Mouse (Mus musculus): ENCODE measurements at regions not wholly inside any gene's neighbourhood (a gene's known extent, or its start where the extent isn't known, plus 50 kb on each side); places are given as distances from the start of the nearest gene placed in this dataset.
A peak's percentile ranks its signal among the peaks of the same experiment; 100 is the strongest.

GRCm38 (mm10) chr16:76232680-76233079 is 140.9 kb downstream of the Nrip1 start:
- no peak for DNase-seq

- peak; percentile 33 for DNase-seq
Observed at GRCm38 (mm10) chr16:76232174-76232573, 141.5 kb downstream of the Nrip1 start.

DNA sequence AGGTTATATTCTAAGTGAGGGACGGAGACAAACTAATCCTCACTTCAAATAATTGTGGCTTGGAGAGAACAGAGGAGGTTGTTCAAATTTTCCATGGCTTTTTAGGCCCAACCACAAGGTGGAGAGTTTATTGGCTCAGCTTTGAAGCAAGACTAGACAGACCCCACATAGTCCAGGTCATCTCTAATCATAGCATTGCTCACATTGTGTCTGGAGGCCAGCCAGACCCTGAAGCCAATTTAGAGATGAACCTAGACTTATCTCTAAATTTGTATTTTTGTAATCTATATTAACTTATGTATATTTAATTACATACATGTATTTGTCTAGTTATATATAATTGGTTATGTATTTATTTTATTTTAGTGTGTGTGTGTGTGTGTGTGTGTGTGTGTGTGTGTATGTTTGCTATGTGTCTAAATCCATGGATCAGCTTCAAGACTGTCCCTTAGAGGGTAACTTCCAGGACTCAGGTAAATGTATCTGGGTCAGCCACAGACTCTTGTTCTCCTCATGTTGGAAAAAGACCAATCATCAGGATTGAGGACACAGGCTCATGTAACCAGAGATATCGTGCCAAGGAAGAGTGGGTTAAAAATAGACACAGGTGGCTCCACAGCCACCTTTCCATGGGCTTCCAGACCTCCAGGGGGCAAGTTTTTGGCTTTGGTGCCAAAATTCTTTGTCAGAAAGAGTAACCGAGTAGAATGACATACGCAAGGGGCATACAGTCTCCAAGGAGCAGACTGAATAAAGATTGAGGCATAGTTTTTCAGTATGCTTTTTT is 142.9 kb downstream of the Nrip1 start:
- DNase-seq: peak; percentile 88

DNA sequence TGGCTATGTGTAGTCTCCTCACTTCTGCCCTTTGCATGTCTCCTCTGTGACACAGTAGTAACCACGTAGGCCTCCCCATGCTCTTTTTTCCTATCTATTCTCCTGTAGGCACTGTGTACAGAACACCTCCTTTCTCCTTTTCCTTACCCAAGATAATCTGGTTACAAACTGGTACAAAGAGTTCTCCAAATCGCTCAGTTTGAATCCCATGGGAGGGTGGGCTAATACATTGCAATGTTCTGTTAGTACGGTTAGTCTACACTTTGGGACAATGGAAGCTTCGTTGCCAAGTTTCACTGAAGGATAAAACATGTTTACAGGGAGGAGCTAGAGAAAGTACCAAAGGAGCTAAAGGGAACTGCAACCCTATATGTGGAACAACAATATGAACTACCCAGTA is 145.2 kb downstream of the Nrip1 start:
- no peak for DNase-seq

DNA sequence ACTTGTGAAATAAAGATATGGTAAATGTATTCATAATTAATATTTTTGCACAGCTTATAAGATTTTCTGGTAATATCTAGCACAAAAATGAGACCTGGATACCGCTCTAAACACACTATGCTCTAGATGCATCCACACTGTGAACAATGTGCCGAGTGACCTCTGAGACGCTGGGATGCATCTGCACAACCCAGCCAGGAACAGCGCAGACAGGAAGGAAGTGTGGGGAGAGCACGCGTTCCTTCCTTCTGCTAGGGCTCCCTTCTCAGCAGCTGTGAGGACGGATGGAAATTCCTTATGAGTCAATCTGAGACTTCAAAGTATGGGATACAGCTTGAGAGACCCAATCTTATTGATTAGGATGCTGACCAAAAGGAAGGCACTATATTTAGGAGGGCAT is 147.2 kb downstream of the Nrip1 start:
- DNase-seq: no peak

- DNase-seq: no peak
Observed at GRCm38 (mm10) chr16:76225587-76226226, 147.9 kb downstream of the Nrip1 start.

- no peak for DNase-seq
Observed at GRCm38 (mm10) chr16:76224901-76225586, 148.6 kb downstream of the Nrip1 start.

- peak; percentile 27 for DNase-seq
Observed at GRCm38 (mm10) chr16:76223716-76224115, 149.9 kb downstream of the Nrip1 start.

- DNase-seq: no peak
Observed at GRCm38 (mm10) chr16:76222960-76223359, 150.7 kb downstream of the Nrip1 start.

- no peak for DNase-seq
Observed at GRCm38 (mm10) chr16:76220466-76220865, 153.2 kb downstream of the Nrip1 start.

GRCm38 (mm10) chr16:76219233-76219632 is 154.4 kb downstream of the Nrip1 start:
- no peak for DNase-seq

- no peak for DNase-seq
Observed at GRCm38 (mm10) chr16:76218310-76219170, 155.1 kb downstream of the Nrip1 start.

- no peak for DNase-seq
Observed at GRCm38 (mm10) chr16:76216184-76216583, 157.4 kb downstream of the Nrip1 start.

DNA sequence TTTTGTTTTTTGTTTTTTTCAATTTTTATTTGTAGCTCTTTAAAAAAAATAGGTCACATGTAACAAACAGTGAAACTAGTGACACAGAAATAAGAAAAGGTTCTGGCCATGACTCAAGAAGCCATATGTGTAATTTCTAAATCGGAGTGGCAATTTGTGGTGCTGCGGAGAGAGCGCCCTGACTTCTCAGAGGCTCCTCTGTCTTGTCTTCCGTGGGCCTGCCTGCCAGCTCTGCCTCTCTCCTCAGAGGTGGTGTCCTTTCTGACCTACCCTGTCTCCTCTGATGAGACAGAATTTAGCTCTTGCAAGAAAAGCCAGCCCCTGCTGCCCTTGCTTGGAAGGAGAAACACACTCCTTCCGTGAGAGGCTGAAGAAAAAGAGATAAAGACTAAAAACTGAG is 158.1 kb downstream of the Nrip1 start:
- peak; percentile 16 for DNase-seq

GRCm38 (mm10) chr16:76201773-76202571 is 171.7 kb downstream of the Nrip1 start:
- peak; percentile 56 for DNase-seq

GRCm38 (mm10) chr16:76200801-76201728 is 172.6 kb downstream of the Nrip1 start:
- DNase-seq: no peak

GRCm38 (mm10) chr16:76200268-76200667 is 173.4 kb downstream of the Nrip1 start:
- DNase-seq: no peak

DNA sequence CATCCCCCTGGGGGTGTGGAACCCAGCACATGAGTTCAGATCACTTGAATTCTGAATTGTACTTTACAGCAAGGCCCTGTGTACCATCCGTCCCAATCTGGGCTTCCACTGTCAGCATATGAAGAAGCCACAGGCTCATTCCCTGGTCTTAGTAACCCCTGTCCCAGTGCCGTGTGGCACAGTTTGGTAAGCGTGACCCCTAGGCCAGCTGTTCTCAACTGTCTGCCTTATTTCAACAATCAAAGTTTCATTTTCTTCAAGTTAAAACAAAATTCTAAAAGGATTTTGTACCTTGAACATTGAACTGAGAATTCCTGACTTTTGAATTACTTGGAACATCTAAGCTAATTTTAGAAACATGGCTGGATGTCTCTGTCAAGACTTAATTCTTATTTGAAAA is 174.6 kb downstream of the Nrip1 start:
- no peak for DNase-seq

GRCm38 (mm10) chr16:76194291-76194690 is 172.2 kb upstream of the Samsn1 start:
- DNase-seq: no peak

GRCm38 (mm10) chr16:76191135-76191534 is 169.1 kb upstream of the Samsn1 start:
- DNase-seq: no peak

DNA sequence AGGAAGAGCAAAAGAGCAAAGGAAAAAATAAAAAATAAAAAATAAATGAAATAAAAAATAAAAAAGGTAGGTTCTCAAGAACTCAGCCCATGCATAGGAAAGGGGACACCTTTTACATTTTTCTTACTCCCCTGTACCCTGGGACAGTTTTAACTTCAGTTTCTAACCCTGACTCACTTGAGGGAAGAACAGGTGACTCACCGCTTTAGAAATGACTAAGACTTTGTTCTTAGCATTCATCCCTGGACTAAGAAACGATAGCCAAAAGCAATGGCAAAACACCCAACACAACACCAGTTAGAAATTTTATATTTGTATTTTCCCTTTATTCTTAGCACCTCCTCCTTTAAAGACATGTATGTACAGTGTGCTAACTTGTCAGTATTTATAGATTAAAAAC is 161.5 kb upstream of the Samsn1 start:
- no peak for DNase-seq
